Mouse (Mus musculus) megakaryocyte progenitor cell, adult 5-6 weeks (primary cell): ENCODE results near the gene Rgs7. TPM values are rescaled to one million over a fixed set of nuclear protein-coding genes. Genes with fewer than 3 reads are reported as not detected.

Experiments used
- ATAC-seq: replicated peaks from 2 replicates; pipeline ENCODE4 v1.8.0; 2016; ENCODE audit warnings: mild to moderate bottlenecking, moderate TSS enrichment, inconsistent platforms; ENCODE audit not compliant: poor library complexity
- total RNA-seq, 2 experiments: library from RNA; stranded (forward) in 1 of 2; stranded (reverse) in 1 of 2; fragments of 157-497, 149-512 nt in 1 of 2; fragments of 200-1000 nt in 1 of 2; gene quantifications; 2 replicates each; pipeline versions ENCODE4 v1.2.3 to v1.2.4; 2015 to 2017

Gene Rgs7
- total RNA-seq, 2 experiments from 2014 or later: not detected

DNA sequence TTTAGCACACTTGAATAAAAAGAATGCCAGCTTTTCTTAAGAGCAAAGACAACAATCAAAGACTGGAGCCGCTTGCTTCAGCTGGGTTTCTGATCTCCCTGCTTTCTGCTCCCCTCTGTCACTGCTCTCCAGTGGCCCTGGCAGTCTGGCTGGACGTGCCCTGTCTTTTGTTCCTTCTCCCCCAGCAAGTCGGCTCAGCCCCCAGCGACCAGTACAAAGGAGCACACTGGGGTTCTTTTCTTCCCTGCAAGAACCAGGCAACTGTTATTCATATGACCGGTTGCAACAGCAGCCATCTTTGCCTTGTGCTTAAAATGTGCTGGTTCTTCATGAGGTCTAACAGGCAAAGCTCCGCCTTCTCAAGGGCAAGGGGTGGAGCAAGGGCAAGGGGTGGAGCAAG, 452.7 kb downstream of the Rgs7 start:
- ATAC-seq: no peak

DNA sequence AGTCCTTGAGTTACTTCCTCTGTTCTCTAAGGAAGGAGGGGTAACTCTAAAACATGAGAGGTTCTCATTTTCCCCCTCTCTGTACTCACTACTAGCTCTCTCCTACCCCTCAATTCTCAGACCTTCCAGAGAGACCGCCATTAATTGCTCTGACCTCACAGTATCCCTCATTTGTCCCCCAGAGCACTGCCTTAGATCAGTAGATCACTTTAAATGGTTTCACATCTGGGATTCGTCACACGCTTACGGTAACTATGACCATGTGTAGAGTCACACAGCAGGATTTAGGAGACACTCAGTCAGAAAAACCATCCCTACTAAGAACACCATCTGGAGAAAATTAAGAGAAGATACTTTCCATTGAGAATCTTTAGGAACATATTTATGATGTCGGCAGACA, 456.8 kb downstream of the Rgs7 start:
- no peak for ATAC-seq

DNA sequence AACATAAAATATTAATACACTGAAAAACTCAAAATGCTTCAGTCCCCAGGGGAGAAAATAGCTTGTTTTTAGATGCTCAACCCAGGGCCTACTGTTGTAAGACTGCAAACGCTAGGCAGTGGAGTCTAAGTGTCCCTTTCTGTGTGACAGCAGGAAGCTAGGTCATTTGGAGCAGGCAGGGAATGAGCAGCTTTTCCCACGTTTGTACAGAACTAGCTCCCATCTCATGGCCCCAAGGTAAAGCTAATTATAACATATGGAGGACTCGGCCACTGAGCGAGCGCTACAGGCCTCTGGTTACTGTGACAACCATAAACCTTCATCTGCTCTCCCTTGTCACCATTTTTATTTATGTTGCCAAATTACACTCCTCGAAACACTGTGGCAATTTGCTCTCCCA, 460.3 kb downstream of the Rgs7 start:
- no peak for ATAC-seq

DNA sequence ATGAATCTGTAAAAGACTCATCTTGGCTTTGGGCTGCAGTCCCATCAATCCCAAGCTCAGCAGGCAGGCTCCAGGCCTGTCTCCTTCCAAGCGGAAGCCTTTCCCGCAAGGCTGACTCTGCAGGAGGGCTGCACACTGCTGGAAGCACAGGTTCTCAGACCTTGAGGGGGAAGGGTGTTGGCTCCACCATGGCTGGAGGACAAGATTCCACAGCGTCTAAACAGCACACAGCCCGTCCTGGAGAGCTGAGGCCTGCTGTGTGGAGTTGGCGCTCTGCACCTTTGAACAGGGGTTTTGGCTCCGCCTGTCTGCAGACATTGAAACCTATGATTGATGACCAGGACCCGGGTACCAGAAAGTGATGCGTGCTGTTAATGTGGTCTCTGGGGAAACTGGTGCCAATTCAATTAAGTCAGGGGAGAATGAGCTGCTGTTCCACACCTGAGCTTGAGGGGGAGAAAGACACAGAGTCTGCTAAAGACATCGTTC, 463.5 kb downstream of the Rgs7 start:
- ATAC-seq: no peak

DNA sequence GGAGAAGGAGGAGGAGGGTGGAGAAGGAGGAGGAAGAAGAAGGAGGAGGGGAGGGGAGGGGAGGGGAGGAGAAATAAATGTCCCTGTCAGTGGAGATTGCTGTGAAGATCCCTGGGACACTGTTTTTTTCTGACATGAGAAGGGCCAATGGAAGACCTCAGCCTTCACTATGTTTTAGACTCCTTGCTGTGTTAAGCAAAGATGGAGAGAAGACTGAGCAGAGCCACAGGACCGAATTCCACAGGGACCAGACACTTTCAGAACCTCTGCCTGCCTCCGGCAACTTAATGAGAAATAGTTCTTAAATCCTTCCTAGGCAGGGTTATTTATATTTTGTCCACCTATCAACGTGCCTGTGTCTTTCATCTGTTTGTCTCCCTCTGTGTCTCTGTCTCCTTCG, 464.0 kb downstream of the Rgs7 start:
- ATAC-seq: no peak

DNA sequence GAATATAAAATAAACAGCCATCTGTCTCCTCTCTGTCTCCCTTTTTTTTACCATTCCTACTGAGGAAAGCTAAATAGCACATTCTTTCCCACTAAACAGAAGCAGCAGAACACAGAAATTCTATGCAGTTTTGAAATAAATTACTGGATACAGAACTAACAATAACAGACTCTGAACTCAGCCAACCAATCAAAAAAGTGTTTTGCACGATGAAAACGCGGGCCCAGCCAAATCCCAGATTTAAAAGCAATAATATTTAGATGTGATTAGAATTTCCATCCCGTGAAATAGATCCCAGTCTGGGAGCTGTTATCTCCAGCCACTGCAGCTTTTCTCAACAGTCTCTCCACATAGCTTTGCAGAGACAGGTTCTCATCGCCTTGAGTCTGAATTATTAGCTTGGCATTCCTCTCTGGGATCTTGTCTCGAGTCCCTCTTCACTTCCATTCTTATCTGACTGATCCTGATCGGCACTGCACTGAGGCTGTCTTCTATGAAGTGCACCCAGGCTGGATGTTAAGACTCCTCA, 466.5 kb downstream of the Rgs7 start:
- no peak for ATAC-seq

DNA sequence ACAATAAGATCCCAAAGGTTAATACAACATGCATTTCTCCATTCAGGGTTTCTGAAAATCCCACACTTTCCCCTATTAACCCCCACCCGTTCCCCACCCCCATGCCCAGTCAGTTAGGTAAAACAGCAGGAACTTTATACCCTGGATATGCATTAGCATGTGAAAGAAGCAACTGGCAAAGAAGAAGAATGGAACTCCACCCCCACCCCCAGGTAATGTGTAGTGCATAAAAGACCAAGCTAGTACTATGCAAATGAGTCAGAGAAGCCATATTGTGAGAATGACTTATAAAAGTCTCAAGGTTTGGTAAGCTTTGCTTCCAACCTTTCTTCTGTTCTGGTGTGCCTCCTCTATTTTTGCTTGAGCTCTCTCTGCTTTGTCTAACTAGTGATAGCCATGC, 468.2 kb downstream of the Rgs7 start:
- no peak for ATAC-seq

Other genes with a start within 250 kb of the Rgs7 start
- gene Kmo, start 127.9 kb upstream of the Rgs7 start, total RNA-seq (2015): 3.0 and 3.4 TPM in 2 replicates
- 6.4 and 7.1 TPM in 2 replicates for gene Kmo, start 127.9 kb upstream of the Rgs7 start, total RNA-seq (2017)
- 162 and 179 TPM in 2 replicates for gene Fh1, start 133.1 kb upstream of the Rgs7 start, total RNA-seq (2015)
- 104 and 121 TPM in 2 replicates for gene Fh1, start 133.1 kb upstream of the Rgs7 start, total RNA-seq (2017)
- gene Opn3, start 200.3 kb upstream of the Rgs7 start, total RNA-seq (2015): 0.25 and 0.88 TPM in 2 replicates
- 0.30 and 0.37 TPM in 2 replicates for gene Opn3, start 200.3 kb upstream of the Rgs7 start, total RNA-seq (2017)
- gene Chml, start 200.4 kb upstream of the Rgs7 start, total RNA-seq (2015): 9.6 and 11.8 TPM in 2 replicates
- gene Chml, start 200.4 kb upstream of the Rgs7 start, total RNA-seq (2017): 16.4 and 17.1 TPM in 2 replicates
- gene Wdr64, start 206.1 kb upstream of the Rgs7 start, total RNA-seq (2015): not detected in 2 replicates
- not detected in 2 replicates for gene Wdr64, start 206.1 kb upstream of the Rgs7 start, total RNA-seq (2017)